Mouse (Mus musculus) heart, adult 18-20 months (tissue): Measurements from ENCODE around the gene Paxbp1. TPM values are rescaled to one million over a fixed set of nuclear protein-coding genes. Genes with fewer than 3 reads are reported as not detected.
A peak's percentile ranks its signal among the peaks of the same experiment; 100 is the strongest.

Experiments used
- DNase-seq, 2 experiments: peaks; one replicate each; pipeline ENCODE4 v3.0.0; 2021 to 2022; ENCODE audit warnings: mixed read lengths in 1 of 2
- total RNA-seq, 2 experiments: library from RNA; stranded (reverse); gene quantifications; 2 replicates each; pipeline ENCODE4 v1.2.3; 2021

The Paxbp1 gene
- total RNA-seq, 2 experiments from 2014 or later, result 11.3 to 12.4 TPM

DNA sequence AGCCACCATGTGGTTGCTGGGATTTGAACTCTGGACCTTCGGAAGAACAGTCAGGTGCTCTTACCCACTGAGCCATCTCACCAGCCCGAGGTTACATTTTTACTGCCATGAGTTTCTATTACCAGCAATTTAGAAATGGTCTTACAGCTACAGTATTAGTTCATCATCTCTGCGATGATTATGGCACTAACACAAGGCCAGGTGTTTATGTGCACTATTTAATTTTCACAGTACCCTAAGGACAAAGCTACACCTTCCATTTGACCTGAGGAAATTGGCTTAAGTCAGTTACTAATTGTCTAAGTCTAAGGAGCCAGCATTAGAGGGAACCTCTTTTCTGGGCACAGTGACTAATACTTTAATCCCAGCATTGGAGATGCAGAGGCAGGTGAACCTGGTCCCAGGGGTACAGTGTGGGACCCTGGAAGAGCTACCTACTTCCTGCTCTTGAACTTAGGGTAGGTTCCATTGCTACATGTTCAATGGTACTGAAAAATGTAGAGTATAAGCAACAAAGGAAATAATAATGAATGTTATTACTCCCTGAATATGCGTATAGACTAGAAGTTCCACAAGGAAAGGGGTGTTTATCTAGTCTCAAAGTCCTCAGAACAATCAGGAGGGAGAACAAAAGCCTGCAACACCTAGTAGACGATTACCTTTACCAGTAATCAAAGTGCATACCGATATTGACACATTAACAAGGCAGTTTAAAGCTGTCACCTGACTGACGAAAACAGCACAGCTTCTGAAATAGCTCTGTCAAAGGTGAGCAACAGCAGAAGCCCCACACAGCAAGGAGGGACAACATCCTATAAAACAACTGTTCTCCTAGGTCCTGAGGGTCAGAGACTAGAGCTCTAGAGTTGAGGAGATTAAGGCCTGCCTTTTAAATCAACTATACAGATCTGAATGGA, 47.8 kb downstream of the Paxbp1 start:
- DNase-seq, result no peak

DNA sequence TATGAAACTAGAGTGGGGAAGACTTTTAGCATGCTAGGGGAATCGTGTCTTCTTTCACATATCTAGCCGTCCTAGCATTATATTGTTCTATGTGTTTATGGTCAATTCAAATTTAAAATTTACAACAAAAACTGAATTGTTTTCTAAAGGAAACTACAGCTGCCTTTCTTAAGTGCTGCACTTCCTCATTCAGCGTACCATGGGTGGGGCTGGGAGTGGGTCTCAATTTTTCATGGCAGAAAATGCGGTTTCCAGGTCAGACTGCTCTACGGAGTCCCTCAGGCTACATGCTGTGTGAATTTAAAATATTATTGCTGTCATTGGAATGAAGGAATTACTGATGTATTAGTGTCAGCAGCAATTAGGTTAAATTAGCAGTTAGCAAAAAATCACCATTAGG, 48.8 kb downstream of the Paxbp1 start:
- no peak for DNase-seq

DNA sequence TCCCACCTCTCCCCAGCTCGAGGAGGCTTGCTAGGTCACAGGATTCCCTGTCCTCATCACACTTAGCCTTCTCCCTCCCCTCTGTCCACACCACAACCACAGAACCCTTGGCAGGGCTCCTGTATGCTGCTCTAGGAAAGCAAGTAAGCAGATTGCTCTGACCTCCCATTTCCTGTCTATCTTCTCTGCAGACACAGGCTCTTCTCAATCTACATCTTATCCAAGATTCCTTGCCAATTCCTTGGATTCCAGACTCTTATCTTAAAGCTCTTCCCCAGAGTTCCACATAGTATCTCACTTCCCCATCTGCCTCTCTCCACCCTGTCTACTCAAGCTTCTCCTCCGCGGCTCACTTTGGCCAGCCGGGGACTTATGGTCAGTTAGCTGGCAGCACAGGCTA, 49.3 kb downstream of the Paxbp1 start:
- peak; percentile 55 to 56 for DNase-seq

DNA sequence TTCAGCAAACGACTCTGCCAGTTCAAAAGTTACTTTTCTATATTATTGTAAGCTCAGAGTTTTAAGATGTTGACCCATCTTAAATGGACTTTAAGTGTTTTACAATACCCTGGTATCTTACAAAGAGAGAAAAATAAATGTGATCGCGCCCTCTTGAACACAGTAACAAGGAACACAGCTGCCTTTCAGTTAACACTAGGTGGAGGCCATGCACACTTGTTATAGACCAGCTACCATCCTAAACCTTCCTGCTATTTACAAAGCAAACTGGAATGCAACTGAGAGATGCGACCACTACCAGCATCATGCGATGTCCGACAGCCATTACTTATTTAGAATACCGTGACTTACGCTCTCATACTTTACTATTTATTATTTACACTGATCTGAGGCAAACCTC, 55.2 kb downstream of the Paxbp1 start:
- no peak for DNase-seq

DNA sequence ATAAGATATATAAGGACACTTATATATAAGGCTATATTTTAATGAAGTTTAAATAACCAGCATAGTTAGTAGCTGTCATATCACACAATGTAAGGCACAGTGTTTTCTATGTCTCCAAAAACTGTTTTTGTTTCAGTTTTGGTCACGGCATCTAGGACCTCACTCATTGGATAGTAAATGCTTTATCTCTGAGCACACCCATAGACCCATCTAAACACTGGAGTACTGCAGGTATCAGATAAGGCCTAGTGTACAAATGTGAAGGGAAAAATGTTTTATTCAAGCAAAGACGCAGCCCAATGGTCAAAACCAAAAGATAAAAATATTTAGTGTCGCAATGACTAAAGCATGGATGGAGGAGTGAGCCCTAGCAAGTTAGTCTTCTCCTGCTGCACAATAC, 55.7 kb downstream of the Paxbp1 start:
- no peak for DNase-seq

DNA sequence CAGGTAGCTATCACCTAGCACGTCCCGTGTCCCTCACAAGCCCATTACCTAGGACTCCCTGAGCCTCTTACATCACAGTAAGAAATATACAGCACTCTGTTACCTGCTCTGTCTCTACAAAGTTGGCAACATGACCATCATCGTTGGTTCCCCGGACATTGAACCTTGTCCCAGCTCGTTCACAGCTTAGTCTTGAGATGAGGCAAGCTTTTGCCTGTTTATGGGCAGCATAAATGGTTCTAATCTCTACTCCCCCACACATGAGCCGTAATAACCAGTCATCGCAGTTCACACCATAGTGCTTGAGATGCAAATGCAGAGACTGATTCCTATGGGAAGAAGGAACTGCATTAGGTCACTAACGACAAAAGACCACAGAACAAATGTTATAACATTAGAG, 56.3 kb downstream of the Paxbp1 start:
- DNase-seq, result no peak

DNA sequence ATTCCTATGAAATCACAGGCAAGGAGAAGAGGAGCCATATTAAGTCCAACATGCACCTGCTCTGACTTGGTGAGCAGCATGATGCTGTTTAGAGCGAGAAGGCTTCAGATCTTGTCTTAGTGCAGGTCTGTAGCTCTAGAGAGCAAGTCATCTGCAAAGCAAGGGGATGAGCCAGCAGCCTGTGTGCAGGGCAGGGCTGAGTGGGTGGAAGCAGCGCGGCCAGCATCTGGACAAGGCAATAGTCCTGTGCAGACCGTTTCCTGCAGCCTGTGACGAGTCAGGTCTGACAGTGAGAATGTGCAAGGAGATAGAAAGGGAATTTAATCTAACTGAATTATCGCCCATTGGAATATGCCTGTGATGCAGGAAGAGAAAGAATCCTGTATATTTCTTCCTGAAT, 73.3 kb downstream of the Paxbp1 start:
- DNase-seq, result no peak

DNA sequence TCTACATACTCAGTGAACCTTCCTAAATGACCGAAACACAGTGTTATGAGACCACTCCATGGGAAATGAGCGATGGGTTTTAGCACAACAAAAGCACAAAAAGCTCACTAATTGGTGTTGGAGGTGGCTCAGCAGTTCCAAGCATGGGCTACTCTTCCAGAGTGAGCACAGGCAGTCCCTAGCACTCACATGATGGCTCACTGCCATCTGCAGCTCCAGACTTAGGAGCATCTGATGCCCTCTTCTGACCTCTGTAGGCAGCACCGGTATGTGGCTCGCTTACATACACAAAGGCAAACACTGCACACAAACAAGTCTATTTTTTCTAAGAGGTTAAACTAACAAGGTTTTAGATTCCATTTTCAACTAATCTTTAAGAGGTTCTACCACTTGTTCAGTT, 78.1 kb downstream of the Paxbp1 start:
- no peak for DNase-seq

DNA sequence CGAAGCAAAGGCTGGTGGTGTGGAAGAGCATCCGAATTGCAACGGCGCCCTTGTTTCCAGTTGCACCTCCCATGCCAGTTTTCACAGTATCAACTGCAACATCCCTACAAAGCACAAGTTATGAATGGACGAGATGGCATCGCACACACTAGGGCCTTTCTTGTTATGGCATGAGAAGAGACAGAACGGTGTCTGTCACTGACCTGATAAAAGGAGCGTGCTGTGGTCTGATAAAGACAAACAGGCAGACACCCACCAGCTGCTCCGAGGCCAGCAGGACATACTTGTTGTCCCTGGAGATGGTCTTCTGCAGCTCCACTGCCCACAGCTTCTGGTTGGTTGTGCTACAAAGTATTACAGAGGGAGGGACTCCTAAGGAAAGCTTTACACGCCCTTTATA, 80.0 kb downstream of the Paxbp1 start:
- no peak for DNase-seq

Other genes with a start within 250 kb of the Paxbp1 start
- gene Urb1, start 234.1 kb downstream of the Paxbp1 start, total RNA-seq, result 1 to 10 TPM; 5.5 to 7.3 TPM
- gene Eva1c, start 217.8 kb downstream of the Paxbp1 start, total RNA-seq, result 1 to 10 TPM; 1.7 to 3.1 TPM
- 10 to 100 TPM; 25.8 to 30.1 TPM for gene Cfap298, start 109.4 kb downstream of the Paxbp1 start, total RNA-seq
- gene Synj1, start 33.2 kb downstream of the Paxbp1 start, total RNA-seq, result 10 to 100 TPM; 28.4 to 33.6 TPM
- gene 4932438H23Rik, start 50.6 kb upstream of the Paxbp1 start, total RNA-seq, result under 1 TPM; 0.13 to 0.17 TPM
- not detected for gene Olig2, start 180.9 kb upstream of the Paxbp1 start, total RNA-seq
- under 1 TPM in 1 of 2 experiments, not detected in 1; 0.18 TPM for gene Olig1, start 225.2 kb upstream of the Paxbp1 start, total RNA-seq